Mouse (Mus musculus) large intestine, adult 2 months (tissue): ENCODE measurements around the gene Tmem52. TPM values are rescaled to one million over a fixed set of nuclear protein-coding genes. Genes with fewer than 3 reads are reported as not detected.

Source experiments
- DNase-seq: peaks from one replicate; pipeline ENCODE4 v3.0.0-alpha.2; 2012; ENCODE audit warnings: low read depth, low spot score
- WGBS: fragments of 180-500 bp; shearing (Covaris S2); methylation state at CpG from one replicate; pipeline ENCODE4 v1.1.7; 2018; 5-methylcytosine and 5-hydroxymethylcytosine counted together
- polyA plus RNA-seq: library from polyadenylated mRNA; depleted of rRNA; stranded (reverse); fragments of >200 nt; gene quantifications from 2 replicates; pipeline ENCODE4 v1.2.3, GENCODE M21; 2012; rRNA removed

Gene Tmem52
- polyA plus RNA-seq, 1 experiment, result 0.57 TPM

GRCm38 (mm10) chr4:155494891-155495290 lies 26.0 kb downstream of the Tmem52 start:
- no peak for DNase-seq
- WGBS, result 35% methylated on average over 4 of the region's 4 CpGs

GRCm38 (mm10) chr4:155497963-155498362 lies 29.0 kb downstream of the Tmem52 start:
- 32% methylated on average over 3 of the region's 3 CpGs for WGBS
- DNase-seq, result no peak

DNA sequence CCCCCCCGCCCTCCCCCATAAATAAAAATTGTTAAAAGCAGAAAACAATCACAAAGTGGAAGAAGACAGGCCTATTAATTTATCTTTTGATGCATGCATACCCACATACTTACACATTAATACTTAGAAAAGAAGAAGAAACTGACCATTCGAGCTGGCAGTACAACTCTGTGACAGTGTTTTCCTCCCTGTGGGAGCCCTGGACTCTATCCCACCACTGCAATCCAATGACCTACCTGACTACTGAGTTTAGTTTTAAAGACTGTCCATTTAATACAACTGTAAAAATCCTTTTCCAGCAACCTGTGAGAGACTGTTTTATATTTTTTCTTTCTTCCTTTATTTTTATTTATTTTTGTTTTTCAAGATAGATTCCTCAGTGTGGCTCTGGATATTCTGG lies 32.2 kb downstream of the Tmem52 start:
- 61% methylated on average over 2 of the region's 2 CpGs for WGBS
- no peak for DNase-seq

DNA sequence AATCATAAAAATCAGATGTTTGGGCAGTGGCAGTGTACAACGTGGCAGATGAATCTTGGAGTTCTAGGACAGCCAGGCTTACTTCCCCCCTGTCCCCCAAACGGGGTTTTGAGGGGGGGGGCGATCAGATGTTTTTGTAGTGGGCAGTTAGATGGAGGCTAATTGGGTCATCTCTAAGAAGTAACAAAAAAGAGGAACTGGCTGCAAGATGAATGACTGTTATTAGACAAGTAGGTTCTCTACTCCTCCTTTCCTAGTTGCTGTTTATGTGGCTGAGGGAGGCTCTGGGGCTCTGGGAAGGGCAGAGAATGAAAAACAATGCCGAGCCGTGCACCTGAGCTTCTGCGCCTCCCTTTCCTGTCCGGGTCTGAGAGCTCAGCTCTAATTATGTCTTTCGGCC lies 36.2 kb downstream of the Tmem52 start:
- no peak for DNase-seq
- 38% methylated on average over 8 of the region's 8 CpGs for WGBS

DNA sequence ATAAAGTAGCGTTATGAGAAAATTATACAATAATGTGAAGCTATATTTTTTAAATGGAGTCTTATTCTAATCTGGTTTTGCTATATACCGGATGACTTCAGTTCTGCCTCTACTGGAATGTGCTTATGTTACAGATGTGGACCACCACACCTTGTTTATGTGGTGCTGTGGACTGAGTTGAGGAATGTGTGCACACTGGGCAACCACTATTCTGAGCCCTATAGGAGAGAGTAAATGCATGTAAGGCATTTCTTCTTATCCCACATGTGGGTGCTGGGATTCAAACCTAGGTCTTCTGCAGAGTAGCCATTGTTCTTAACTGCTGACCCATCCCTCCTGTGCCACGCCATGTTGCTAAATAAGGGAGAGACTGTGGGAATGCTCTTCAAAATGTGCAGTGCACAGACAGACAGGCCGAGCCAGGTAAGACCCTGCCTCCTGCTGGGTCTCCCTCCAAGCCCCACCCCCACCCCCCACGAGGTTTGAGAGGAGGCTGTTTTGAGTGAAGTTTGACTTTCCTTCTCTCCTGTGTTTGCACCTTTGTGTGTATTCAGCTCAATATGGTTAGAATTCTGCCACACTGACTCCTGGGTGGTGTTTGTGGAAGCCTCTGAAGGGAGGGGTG lies 36.9 kb downstream of the Tmem52 start:
- WGBS, result 74% methylated on average over 5 of the region's 5 CpGs

GRCm38 (mm10) chr4:155508614-155509013 lies 39.7 kb downstream of the Tmem52 start:
- no peak for DNase-seq

More for the DNA sequence above, 36.9 kb downstream of the Tmem52 start:
- DNase-seq, result no peak

GRCm38 (mm10) chr4:155510981-155511380 lies 42.1 kb downstream of the Tmem52 start:
- DNase-seq, result no peak
- WGBS, result 51% methylated on average over 1 of the region's 1 CpGs

More at GRCm38 (mm10) chr4:155508614-155509013, 39.7 kb downstream of the Tmem52 start:
- 62% methylated on average over 4 of the region's 4 CpGs for WGBS

GRCm38 (mm10) chr4:155514810-155515209 lies 45.9 kb downstream of the Tmem52 start:
- no peak for DNase-seq
- WGBS, result 81% methylated on average over 2 of the region's 2 CpGs

DNA sequence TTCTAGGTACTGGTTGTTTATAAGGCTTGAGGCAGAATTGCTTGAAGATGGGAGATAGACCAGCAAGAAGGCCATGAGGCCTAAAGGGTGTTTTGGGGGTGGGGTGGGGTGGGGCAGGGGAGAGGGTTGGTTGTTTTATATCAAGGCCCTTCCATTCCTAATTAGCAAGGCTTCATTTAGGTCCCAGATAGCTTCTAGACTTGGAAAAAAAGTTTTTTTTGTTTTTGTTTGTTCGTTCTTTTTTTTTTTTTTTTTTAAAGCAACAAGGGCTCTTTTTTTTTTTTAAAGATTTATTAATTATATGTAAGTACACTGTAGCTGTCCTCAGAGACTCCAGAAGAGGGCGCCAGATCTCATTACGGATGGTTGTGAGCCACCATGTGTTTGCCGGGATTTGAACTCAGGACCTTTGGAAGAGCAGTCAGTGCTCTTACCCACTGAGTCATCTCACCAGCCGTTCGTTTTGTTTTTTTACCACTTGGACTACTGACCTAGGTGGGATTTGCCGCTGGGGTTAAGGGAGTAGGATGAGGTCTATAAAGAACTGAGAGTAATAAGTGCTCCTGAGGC lies 49.1 kb downstream of the Tmem52 start:
- 72% methylated on average over 7 of the region's 7 CpGs for WGBS
- no peak for DNase-seq

Other genes starting within 250 kb of the Tmem52 start
- gene Ski, start 246.5 kb upstream of the Tmem52 start, polyA plus RNA-seq, result 20.3 and 30.8 TPM in 2 replicates
- gene Faap20, start 219.3 kb upstream of the Tmem52 start, polyA plus RNA-seq, result 56.1 and 59.4 TPM in 2 replicates
- 79.9 and 81.5 TPM in 2 replicates for gene Prkcz, start 107.8 kb upstream of the Tmem52 start, polyA plus RNA-seq
- 0.51 and 0.94 TPM in 2 replicates for gene Gabrd, start 71.0 kb upstream of the Tmem52 start, polyA plus RNA-seq
- 1.2 and 2.6 TPM in 2 replicates for gene Cfap74, start 59.9 kb upstream of the Tmem52 start, polyA plus RNA-seq
- 1,100 and 1,475 TPM in 2 replicates for gene Gnb1, start 22.2 kb downstream of the Tmem52 start, polyA plus RNA-seq
- gene Nadk, start 93.3 kb downstream of the Tmem52 start, polyA plus RNA-seq, result 142 and 164 TPM in 2 replicates
- 11.4 and 23.7 TPM in 2 replicates for gene Slc35e2, start 132.3 kb downstream of the Tmem52 start, polyA plus RNA-seq
- gene Cdk11b, start 155.7 kb downstream of the Tmem52 start, polyA plus RNA-seq, result 43.3 and 43.8 TPM in 2 replicates
- not detected in 2 replicates for gene Gm10563, start 176.3 kb downstream of the Tmem52 start, polyA plus RNA-seq
- 19.6 and 19.7 TPM in 2 replicates for gene Mmp23, start 184.3 kb downstream of the Tmem52 start, polyA plus RNA-seq
- 36.6 and 47.6 TPM in 2 replicates for gene Mib2, start 200.1 kb downstream of the Tmem52 start, polyA plus RNA-seq
- gene Fndc10, start 225.2 kb downstream of the Tmem52 start, polyA plus RNA-seq, result 10.1 and 12.2 TPM in 2 replicates
- gene Ssu72, start 235.7 kb downstream of the Tmem52 start, polyA plus RNA-seq, result 125 and 153 TPM in 2 replicates